Mouse (Mus musculus) hindlimb bud, embryonic 11.5 days (tissue): ENCODE measurements around the gene Muc3.

Experiments used
- DNase-seq: peaks from one replicate; pipeline ENCODE4 v3.0.0-alpha.2; 2012; ENCODE audit warnings: low read depth, low spot score; ENCODE audit errors: extremely low spot score

The Muc3 gene

GRCm38 (mm10) chr5:137095135-137095534 lies 54.0 kb downstream of the Muc3 start:
- no peak for DNase-seq

- DNase-seq: no peak
Observed at GRCm38 (mm10) chr5:137093720-137094119, 55.4 kb downstream of the Muc3 start.

GRCm38 (mm10) chr5:137091560-137091959 lies 57.6 kb downstream of the Muc3 start:
- DNase-seq: no peak

GRCm38 (mm10) chr5:137090870-137091269 lies 58.3 kb downstream of the Muc3 start:
- DNase-seq: no peak

GRCm38 (mm10) chr5:137087410-137087809 lies 61.7 kb downstream of the Muc3 start:
- no peak for DNase-seq

GRCm38 (mm10) chr5:137085731-137086130 lies 63.4 kb downstream of the Muc3 start:
- DNase-seq: no peak

GRCm38 (mm10) chr5:137085021-137085420 lies 64.1 kb downstream of the Muc3 start:
- no peak for DNase-seq
